Mouse (Mus musculus): Measurements from ENCODE around the gene Lce1m. TPM values are rescaled to one million over a fixed set of nuclear protein-coding genes. Genes with fewer than 3 reads are reported as not detected.

The Lce1m gene
- polyA plus RNA-seq, 1 experiment, result 2.9 TPM

- Histone ChIP-seq H3K4me3 (replicated peaks; ENCODE audit: extremely low read depth, low read depth, low read length) (no peak overlapping the region), H3K4me1 (ENCODE audit: control insufficient read depth, insufficient read depth, low read length) (no peaks in the 10 kb centered on the region)
- WGBS, result 29% methylated on average over 5 of the region's 5 CpGs
- no peak for DNase-seq
- TF ChIP-seq CTCF (IDR thresholded peaks at IDR 0.05; ENCODE audit: insufficient read depth, low read length), result no peak
- no peak for TF ChIP-seq POLR2A (IDR thresholded peaks at IDR 0.05; ENCODE audit: borderline replicate concordance, extremely low read depth, low read depth, low read length)
Measured at GRCm38 (mm10) chr3:93014871-93015270, 4.0 kb downstream of the Lce1m start.

DNA sequence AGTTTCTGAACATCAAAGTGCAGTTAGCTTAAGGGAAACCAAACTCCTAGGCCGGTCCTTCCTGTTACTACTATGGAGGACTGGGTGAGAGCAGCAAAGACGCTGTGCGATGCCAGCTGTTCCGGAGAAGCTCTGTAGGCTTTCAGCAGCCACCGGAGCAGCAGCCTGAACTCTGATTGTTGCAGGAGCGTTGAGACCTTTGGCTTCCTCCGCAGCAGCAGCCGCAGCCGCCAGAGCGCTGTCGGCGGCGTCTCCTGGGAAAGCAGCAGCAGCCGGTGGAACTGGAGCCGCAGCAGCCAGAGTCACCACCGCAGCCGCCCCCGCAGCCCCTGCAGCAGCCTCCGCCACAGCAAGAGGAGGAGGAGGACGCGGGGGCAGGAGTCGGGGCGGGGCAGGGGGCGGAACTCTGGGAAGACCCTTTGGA is 4.5 kb downstream of the Lce1m start:
- Histone ChIP-seq H3K4me3 (replicated peaks; ENCODE audit: extremely low read depth, low read depth, low read length) (no peak overlapping the region), H3K4me1 (ENCODE audit: control insufficient read depth, insufficient read depth, low read length) (no peaks in the 10 kb centered on the region)
- no peak for DNase-seq
- WGBS, result 1% methylated on average over 24 of the region's 24 CpGs
- TF ChIP-seq POLR2A (IDR thresholded peaks at IDR 0.05; ENCODE audit: borderline replicate concordance, extremely low read depth, low read depth, low read length) (no peak), CTCF (IDR thresholded peaks at IDR 0.05; ENCODE audit: insufficient read depth, low read length) (no peak)

DNA sequence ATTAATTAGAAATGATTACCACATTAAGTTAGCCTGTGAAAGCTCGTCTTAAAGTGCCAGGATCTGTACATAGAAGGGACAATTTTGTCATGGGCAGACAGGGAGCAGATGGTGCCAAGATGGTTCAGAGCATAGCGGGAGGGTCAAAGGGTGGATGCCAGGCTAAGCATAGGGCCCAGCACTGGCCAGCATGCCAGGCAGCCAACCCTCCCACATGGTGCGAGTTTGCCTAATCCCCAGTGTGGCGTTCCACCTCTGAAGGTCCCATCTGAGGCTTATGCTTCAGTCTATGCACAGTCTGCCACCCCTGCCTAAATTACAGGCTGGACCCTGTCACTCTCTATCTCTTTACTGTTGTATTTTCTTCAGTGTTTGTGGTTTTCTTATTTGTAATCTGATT is 16.0 kb downstream of the Lce1m start:
- H3K4me1 ChIP-seq (ENCODE audit: control insufficient read depth, insufficient read depth, low read length), result no peaks in the 10 kb centered on the region
- no peak for DNase-seq
- 56% methylated on average over 4 of the region's 4 CpGs for WGBS
- TF ChIP-seq CTCF (IDR thresholded peaks at IDR 0.05; ENCODE audit: insufficient read depth, low read length) (no peak), POLR2A (IDR thresholded peaks at IDR 0.05; ENCODE audit: borderline replicate concordance, extremely low read depth, low read depth, low read length) (no peak)
- no peak overlapping the region for H3K4me3 ChIP-seq (replicated peaks; ENCODE audit: extremely low read depth, low read depth, low read length)

GRCm38 (mm10) chr3:93000621-93001020 is 18.2 kb downstream of the Lce1m start:
- Histone ChIP-seq H3K4me3 (replicated peaks; ENCODE audit: extremely low read depth, low read depth, low read length) (no peak overlapping the region), H3K4me1 (ENCODE audit: control insufficient read depth, insufficient read depth, low read length) (no peaks in the 10 kb centered on the region)
- TF ChIP-seq POLR2A (IDR thresholded peaks at IDR 0.05; ENCODE audit: borderline replicate concordance, extremely low read depth, low read depth, low read length) (no peak), CTCF (IDR thresholded peaks at IDR 0.05; ENCODE audit: insufficient read depth, low read length) (no peak)
- WGBS, result 60% methylated on average over 3 of the region's 3 CpGs
- no peak for DNase-seq

DNA sequence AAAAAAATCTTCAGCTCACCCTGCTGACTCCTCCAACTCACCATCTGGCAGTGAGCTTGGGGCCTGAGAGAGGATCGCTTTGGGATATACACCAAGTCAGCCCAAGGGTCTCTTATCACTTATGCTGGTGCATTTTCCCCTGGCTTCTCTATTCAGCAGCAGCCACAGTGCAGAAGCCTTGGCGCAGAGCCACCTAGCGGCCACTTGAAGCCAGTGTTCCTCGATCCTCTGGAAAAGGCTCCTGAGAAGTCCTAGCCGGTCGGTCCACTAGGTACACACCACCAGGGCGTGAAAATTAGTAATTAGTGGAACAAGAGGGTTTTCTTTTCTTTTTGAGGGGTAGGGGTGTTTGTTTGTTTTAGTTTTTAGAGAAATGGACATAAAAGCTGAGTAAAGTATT is 20.2 kb downstream of the Lce1m start:
- 2% methylated on average over 7 of the region's 7 CpGs for WGBS
- no peaks in the 10 kb centered on the region for H3K4me1 ChIP-seq (ENCODE audit: control insufficient read depth, insufficient read depth, low read length)
- TF ChIP-seq POLR2A (IDR thresholded peaks at IDR 0.05; ENCODE audit: borderline replicate concordance, extremely low read depth, low read depth, low read length) (no peak), CTCF (IDR thresholded peaks at IDR 0.05; ENCODE audit: insufficient read depth, low read length) (peak; percentile 67)
- no peak overlapping the region for H3K4me3 ChIP-seq (replicated peaks; ENCODE audit: extremely low read depth, low read depth, low read length)
- DNase-seq, result peak; percentile 54

DNA sequence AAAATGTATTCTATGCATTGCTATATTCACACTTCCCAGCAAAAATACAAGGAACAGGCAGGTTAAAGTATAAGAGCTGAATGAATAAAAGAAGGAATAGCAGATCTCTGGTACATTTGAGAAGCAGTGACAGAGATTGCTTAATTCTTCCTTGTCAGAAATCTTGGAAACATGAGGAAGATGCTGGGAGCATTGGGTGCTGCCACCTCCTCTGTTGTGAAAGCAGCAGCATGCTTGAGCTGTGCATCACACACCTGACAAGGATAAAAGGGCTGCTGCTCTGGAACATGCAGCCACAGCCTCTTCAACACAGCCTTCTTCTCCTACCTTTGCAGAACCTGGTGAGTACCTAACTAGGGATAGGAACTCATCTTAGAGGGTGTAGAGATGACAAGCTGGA is 26.9 kb downstream of the Lce1m start, which contains the start of gene Lce3f:
Gene Lce3f, plus strand, starts transcription at position 301 of the 400 bp plus-strand sequence.
- no peak within 1 kb of the TSS for H3K4me3 ChIP-seq (replicated peaks; ENCODE audit: extremely low read depth, low read depth, low read length)
- H3K4me1 ChIP-seq (ENCODE audit: control insufficient read depth, insufficient read depth, low read length), result no peaks in the 10 kb centered on the region
- DNase-seq, result no peak
- no peak for TF ChIP-seq POLR2A (IDR thresholded peaks at IDR 0.05; ENCODE audit: borderline replicate concordance, extremely low read depth, low read depth, low read length)
- no peak for TF ChIP-seq CTCF (IDR thresholded peaks at IDR 0.05; ENCODE audit: insufficient read depth, low read length)

DNA sequence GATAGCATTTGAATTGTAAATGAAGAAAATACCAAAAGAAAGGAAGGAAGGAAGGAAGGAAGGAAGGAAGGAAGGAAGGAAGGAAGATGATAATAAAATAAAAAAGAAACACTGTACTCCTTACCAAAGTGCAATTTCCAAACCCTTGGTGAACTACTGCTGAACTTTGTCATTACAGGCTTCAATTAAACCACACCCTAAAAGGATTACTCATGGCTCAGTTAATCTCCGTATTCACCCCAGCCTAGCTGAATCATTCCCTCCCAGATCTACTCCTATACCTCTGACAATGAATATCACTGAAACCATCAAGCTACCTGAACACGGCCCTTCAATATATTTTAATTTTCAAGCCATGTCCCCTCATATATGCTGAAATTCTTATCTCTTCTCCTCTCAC is 40.4 kb downstream of the Lce1m start:
- no peak for TF ChIP-seq POLR2A (IDR thresholded peaks at IDR 0.05; ENCODE audit: borderline replicate concordance, extremely low read depth, low read depth, low read length)
- TF ChIP-seq CTCF (IDR thresholded peaks at IDR 0.05; ENCODE audit: insufficient read depth, low read length), result no peak
- Histone ChIP-seq H3K4me1 (ENCODE audit: control insufficient read depth, insufficient read depth, low read length) (no peaks in the 10 kb centered on the region), H3K4me3 (replicated peaks; ENCODE audit: extremely low read depth, low read depth, low read length) (no peak overlapping the region)
- DNase-seq, result no peak
- 55% methylated on average over 2 of the region's 2 CpGs for WGBS

Other genes starting within 250 kb of the Lce1m start
- 20.2 TPM in 1 of 2 replicates, not detected in the other for gene Lce1i, start 240.2 kb downstream of the Lce1m start, polyA plus RNA-seq (2012; rRNA removed)
- gene Lce1j, start 228.5 kb downstream of the Lce1m start, polyA plus RNA-seq (2012; rRNA removed), result 17.7 TPM in 1 of 2 replicates, not detected in the other
- 22.2 TPM in 1 of 2 replicates, not detected in the other for gene Lce1k, start 211.2 kb downstream of the Lce1m start, polyA plus RNA-seq (2012; rRNA removed)
- gene Kprp, start 191.8 kb downstream of the Lce1m start, polyA plus RNA-seq (2012; rRNA removed), result 22.9 TPM in 1 of 2 replicates, not detected in the other
- 20.4 TPM in 1 of 2 replicates, not detected in the other for gene Lce1l, start 167.8 kb downstream of the Lce1m start, polyA plus RNA-seq (2012; rRNA removed)
- 4.0 TPM in 1 of 2 replicates, not detected in the other for gene 2310050C09Rik, start 148.8 kb downstream of the Lce1m start, polyA plus RNA-seq (2012; rRNA removed)
- 285 TPM in 1 of 2 replicates, not detected in the other for gene Lce3a, start 92.8 kb downstream of the Lce1m start, polyA plus RNA-seq (2012; rRNA removed)
- gene Lce3b, start 86.1 kb downstream of the Lce1m start, polyA plus RNA-seq (2012; rRNA removed), result 311 TPM in 1 of 2 replicates, not detected in the other
- gene Lce3c, start 74.6 kb downstream of the Lce1m start, polyA plus RNA-seq (2012; rRNA removed), result 361 TPM in 1 of 2 replicates, not detected in the other
- gene Lce3d, start 61.7 kb downstream of the Lce1m start, polyA plus RNA-seq (2012; rRNA removed), result 64.5 TPM in 1 of 2 replicates, not detected in the other
- 169 TPM in 1 of 2 replicates, not detected in the other for gene Lce3e, start 52.0 kb downstream of the Lce1m start, polyA plus RNA-seq (2012; rRNA removed)
- 237 TPM in 1 of 2 replicates, not detected in the other for gene Lce3f, start 26.8 kb downstream of the Lce1m start, polyA plus RNA-seq (2012; rRNA removed)
- 273 TPM in 1 of 2 replicates, not detected in the other for gene Crct1, start 3.4 kb downstream of the Lce1m start, polyA plus RNA-seq (2012; rRNA removed)
- not detected in 2 replicates for gene Gm4858, start 49.8 kb upstream of the Lce1m start, polyA plus RNA-seq (2012; rRNA removed)
- gene Crnn, start 125.7 kb upstream of the Lce1m start, polyA plus RNA-seq (2012; rRNA removed), result not detected in 2 replicates
- gene Flg2, start 178.2 kb upstream of the Lce1m start, polyA plus RNA-seq (2012; rRNA removed), result not detected in 2 replicates